Mouse (Mus musculus): ENCODE measurements around the gene Micu2. TPM values are rescaled to one million over a fixed set of nuclear protein-coding genes. Genes with fewer than 3 reads are reported as not detected.
"Not testable (repeated sequence)": the region's sequence is repeated elsewhere in the genome, so short reads cannot be mapped to it uniquely, and the experiment has no call there.

The Micu2 gene
- polyA plus RNA-seq, 1 experiment from 2014 or later, result 84.5 TPM

DNA sequence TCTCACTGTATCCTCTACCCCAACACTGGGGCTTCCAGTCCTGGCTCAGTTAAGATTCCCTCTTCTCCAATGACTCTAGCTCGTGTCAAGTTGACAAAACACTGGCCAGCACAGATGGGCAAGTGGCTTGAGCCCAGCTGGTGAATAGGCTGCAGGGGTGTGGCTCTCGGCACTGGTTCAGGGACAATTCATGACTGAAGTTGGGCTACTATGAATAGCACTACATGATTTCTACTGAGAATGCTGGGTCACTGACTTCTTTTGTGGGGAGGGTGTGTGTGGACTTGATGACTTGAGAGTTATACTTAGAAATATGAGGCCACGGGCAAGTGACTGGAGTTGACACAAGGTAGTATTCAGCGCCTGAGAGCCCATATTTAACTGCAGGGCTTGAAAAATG lies 53.2 kb downstream of the Micu2 start:
- Histone ChIP-seq H3K4me3 (replicated peaks) (no peak overlapping the region), H3K9me3 (no peaks in the 10 kb centered on the region), H3K4me2 (replicated peaks) (no peak overlapping the region), H3K27me3 (replicated peaks) (no peaks in the 10 kb centered on the region), H3K36me3 (peaks cover 17% of the 10 kb centered on the region; the same call in 1 of the 2 replicates), H3K27ac (no peak overlapping the region), H3K9ac (no peak overlapping the region), H3K4me1 (replicated peaks) (no peaks in the 10 kb centered on the region)
- WGBS, result 83% methylated on average over 4 of the region's 4 CpGs
- no peak for ATAC-seq

DNA sequence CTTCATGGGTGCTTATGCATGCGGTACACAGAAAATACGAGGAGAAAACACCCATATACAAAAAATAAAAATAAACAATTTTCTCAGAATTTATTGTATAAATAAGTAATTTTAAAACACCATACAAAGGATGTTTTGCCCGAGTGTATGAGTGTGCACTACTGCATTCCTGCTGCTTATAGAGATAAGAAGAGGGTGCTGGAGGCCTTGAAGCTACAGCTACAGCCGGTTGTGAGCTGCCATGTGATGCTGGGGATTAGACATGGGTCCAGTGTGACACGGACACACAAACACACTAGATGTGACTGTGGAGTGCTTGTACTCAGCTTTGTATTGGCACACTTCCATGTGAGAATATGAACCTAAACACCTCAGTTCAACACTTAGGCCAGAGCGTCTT lies 61.8 kb downstream of the Micu2 start:
- H3K27me3 ChIP-seq (replicated peaks), result no peaks in the 10 kb centered on the region
- H3K9me3 ChIP-seq, result no peaks in the 10 kb centered on the region
- no peak overlapping the region for H3K27ac ChIP-seq
- 84% methylated on average over 6 of the region's 6 CpGs for WGBS
- ATAC-seq, result no peak
- H3K9ac ChIP-seq, result no peak overlapping the region
- H3K36me3 ChIP-seq, result peaks cover 3% of the 10 kb centered on the region; the same call in 1 of the 2 replicates
- no peak overlapping the region for H3K4me2 ChIP-seq (replicated peaks)
- no peak overlapping the region for H3K4me3 ChIP-seq (replicated peaks)
- H3K4me1 ChIP-seq (replicated peaks), result no peaks in the 10 kb centered on the region; the same call in 1 of the 2 replicates

DNA sequence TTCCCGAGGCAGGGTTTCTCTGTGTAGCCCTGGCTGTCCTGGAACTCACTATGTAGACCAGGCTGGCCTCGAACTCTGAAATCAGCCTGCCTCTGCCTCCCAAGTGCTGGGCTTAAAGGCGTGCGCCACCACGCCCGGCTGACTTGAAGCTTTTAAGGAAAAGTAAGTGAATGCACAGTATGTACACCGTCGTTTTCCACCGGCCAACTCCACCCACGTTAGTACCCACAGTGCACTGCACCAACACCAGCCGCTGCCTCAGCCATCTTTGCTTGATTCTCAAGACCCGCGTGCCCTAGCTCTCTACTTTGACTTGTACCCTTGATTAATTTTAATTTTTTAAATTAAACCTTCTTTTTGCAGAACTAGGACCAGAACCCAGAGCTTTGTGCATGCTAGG lies 64.4 kb downstream of the Micu2 start:
- H3K4me1 ChIP-seq (replicated peaks), result no peaks in the 10 kb centered on the region; the same call in 1 of the 2 replicates
- H3K27me3 ChIP-seq (replicated peaks), result no peaks in the 10 kb centered on the region
- H3K4me3 ChIP-seq (replicated peaks), result no peak overlapping the region
- no peak for ATAC-seq
- no peak overlapping the region for H3K27ac ChIP-seq
- H3K9ac ChIP-seq, result no peak overlapping the region
- no peak overlapping the region for H3K4me2 ChIP-seq (replicated peaks)
- peaks cover 4% of the 10 kb centered on the region; the same call in 1 of the 2 replicates for H3K36me3 ChIP-seq
- no peaks in the 10 kb centered on the region for H3K9me3 ChIP-seq
- 93% methylated on average over 13 of the region's 13 CpGs for WGBS

DNA sequence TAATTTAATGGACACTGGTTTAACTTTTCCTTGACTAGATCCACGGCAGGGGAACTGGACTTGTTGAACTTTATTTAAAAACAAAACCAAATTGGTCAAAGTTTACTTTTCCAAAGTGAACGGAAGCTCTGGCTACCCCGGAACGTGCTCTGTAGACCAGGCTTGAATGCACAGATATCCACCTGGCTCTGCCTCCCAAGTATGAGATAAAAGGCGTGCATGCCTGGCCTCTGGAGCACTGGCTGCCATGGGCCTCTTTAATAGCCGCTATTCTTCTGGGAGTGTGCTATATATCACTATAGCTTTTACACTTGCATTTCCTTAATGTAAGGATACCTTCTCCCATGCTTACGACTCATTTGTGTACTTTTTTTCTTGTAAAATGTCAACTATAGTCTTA lies 65.5 kb downstream of the Micu2 start:
- H3K4me2 ChIP-seq (replicated peaks), result no peak overlapping the region
- ATAC-seq, result peak; percentile 78
- 28% methylated on average over 7 of the region's 7 CpGs for WGBS

DNA sequence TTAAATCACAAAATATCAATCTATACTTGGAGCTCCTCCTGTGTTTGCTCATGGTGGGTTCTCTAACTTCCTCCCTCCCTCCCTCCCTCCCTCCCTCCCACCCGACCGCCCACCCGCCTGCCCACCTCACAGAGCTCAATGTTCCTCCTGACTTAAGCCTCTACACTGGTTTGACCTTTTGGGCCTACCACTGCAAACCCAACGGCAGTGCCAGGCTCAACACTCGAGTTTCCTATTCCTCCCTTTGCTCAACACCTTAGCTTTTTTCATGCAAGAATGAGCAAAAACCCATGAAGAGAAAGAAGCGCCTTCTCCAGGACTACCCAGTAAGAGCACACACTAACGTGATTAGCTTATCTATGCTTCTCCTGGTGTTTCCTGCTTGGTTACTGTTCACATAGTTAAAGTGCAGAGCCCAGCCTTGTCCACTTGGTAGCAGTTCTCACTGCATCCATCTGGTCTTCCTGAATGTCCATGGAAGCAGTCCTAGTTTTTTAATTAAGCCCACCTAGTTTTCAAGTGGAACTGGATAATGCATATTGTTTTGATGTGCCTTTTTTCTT lies 66.1 kb downstream of the Micu2 start:
- peaks cover 4% of the 10 kb centered on the region; the same call in 1 of the 2 replicates for H3K36me3 ChIP-seq
- no peak overlapping the region for H3K27ac ChIP-seq
- no peak overlapping the region for H3K9ac ChIP-seq
- no peak overlapping the region for H3K4me2 ChIP-seq (replicated peaks)
- peak; percentile 71 for ATAC-seq
- no peaks in the 10 kb centered on the region for H3K27me3 ChIP-seq (replicated peaks)
- H3K9me3 ChIP-seq, result no peaks in the 10 kb centered on the region
- no peaks in the 10 kb centered on the region; the same call in 1 of the 2 replicates for H3K4me1 ChIP-seq (replicated peaks)
- no peak overlapping the region for H3K4me3 ChIP-seq (replicated peaks)
- WGBS, result 69% methylated on average over 7 of the region's 7 CpGs

More for the DNA sequence above, 65.5 kb downstream of the Micu2 start:
- Histone ChIP-seq H3K36me3 (peaks cover 4% of the 10 kb centered on the region; the same call in 1 of the 2 replicates), H3K9me3 (no peaks in the 10 kb centered on the region), H3K27ac (no peak overlapping the region), H3K4me1 (replicated peaks) (no peaks in the 10 kb centered on the region; the same call in 1 of the 2 replicates), H3K4me3 (replicated peaks) (no peak overlapping the region), H3K9ac (no peak overlapping the region), H3K27me3 (replicated peaks) (no peaks in the 10 kb centered on the region)

DNA sequence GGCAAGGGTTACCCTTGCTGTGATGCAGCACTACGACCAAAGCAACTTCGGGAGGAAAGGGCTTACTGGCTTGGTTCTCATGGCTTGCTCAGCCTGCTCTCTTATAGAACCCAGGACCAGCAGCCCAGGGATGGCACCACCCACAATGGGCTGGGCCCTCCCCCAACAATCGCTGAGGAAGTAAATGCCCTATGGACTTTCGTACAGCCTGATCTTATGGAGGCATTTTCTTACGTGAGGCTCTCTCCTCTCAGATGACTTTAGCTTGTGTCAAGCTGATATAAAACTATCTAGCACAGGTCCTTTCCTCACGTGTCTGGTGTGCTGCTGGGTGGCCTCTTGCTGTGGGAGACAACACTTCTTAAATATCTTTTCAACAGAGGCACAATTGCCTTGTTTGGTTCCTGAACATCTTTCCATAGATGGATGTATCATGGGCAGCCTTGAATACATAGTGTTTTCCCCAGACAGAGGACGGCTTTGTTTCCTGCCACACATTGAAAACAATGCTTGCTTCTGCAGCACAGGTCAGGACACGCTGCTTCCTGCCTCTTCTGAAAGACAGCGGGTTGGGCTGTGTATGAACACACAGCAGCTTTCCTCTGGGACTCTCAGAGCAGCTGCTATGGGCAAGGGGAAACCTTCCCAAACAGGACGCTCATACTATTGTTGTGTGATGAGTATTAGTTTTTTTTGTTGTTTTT lies 77.5 kb downstream of the Micu2 start:
- Histone ChIP-seq H3K4me3 (replicated peaks) (no peak overlapping the region), H3K36me3 (peaks cover 19% of the 10 kb centered on the region), H3K4me1 (replicated peaks) (0 out of 2 replicates have a peak, but pooled peaks cover 3% of the 10 kb centered on the region), H3K27ac (peak overlapping the region; percentile 62), H3K9ac (no peak overlapping the region), H3K9me3 (no peaks in the 10 kb centered on the region), H3K27me3 (replicated peaks) (no peaks in the 10 kb centered on the region), H3K4me2 (replicated peaks) (no peak overlapping the region)
- ATAC-seq, result peak; percentile 77
- WGBS, result 55% methylated on average over 10 of the region's 10 CpGs

DNA sequence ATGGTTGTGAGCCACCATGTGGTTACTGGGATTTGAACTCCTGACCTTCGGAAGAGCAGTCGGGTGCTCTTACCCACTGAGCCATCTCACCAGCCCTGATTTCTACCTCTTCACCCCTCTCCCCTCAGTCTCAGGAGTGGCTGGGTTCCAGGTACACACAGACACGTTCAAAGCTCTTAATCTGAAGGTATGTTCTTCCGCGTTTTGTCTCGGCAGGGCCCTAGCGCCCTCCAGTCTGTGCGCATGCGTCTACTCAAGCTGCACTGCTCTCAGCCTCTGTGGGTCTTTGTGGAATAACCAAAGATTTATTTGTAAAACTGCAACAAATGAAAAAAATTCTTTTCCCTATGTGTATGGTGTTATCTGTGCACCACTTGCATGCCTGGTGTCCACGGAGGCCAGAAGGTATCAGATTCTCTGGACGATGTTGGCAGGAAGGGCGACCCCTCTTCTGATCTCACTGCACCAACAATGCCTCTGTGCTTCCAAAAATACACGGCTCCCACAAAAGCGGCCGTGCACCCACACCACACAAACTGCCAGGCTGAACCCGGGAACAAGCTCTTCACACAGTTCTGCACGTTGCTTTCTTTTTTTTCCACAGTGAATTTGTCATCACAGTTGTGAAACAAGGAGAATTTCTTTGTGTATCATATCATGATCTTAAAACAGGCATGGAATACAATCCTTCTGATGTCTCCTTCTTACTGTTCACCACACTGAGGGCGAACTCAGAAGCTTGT lies 78.3 kb downstream of the Micu2 start:
- Histone ChIP-seq H3K4me1 (replicated peaks) (0 out of 2 replicates have a peak, but pooled peaks cover 3% of the 10 kb centered on the region), H3K27me3 (replicated peaks) (no peaks in the 10 kb centered on the region), H3K36me3 (peaks cover 14% of the 10 kb centered on the region), H3K9me3 (no peaks in the 10 kb centered on the region), H3K4me3 (replicated peaks) (no peak overlapping the region), H3K4me2 (replicated peaks) (no peak overlapping the region), H3K9ac (no peak overlapping the region), H3K27ac (peak overlapping the region; percentile 62)
- ATAC-seq, result no peak
- 84% methylated on average over 18 of the region's 18 CpGs for WGBS

DNA sequence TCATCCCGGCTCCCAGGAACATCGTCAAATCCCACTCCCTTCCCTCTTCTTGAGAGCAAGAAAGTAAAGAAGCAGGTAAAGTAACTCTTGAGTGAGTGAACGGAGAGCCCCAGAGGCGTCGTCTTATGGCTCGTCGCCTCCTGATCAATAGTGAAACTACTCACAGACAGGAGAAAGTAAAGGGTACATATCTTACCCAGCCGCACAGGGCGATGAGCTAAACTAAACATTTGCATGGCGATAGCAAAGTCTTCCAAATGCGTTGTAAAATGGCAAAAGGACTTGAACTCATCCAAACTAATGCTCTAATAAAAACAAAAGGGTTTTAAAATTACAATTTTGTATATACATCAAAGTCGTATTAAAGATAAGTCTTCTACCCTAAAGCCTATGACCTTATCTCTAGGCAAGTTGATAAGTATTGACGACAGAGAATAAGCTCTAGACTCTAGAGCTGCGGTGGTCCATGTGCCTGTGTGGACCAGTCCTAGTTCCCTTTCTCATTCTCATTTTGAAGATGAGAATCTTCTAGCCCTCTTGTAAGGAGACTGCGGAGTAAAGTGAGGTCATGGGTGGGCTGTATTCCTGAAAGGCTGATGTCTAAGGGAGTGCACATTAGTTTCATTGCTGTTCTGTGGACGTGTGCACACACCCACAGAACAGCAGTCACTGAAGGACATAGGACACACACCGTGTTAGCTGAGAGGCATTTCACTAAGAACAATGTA lies 79.8 kb downstream of the Micu2 start:
- H3K27ac ChIP-seq, result no peak overlapping the region
- no peaks in the 10 kb centered on the region for H3K27me3 ChIP-seq (replicated peaks)
- no peaks in the 10 kb centered on the region for H3K9me3 ChIP-seq
- H3K9ac ChIP-seq, result no peak overlapping the region
- no peak overlapping the region for H3K4me3 ChIP-seq (replicated peaks)
- WGBS, result 86% methylated on average over 17 of the region's 17 CpGs
- no peak for ATAC-seq
- no peak overlapping the region for H3K4me2 ChIP-seq (replicated peaks)
- H3K36me3 ChIP-seq, result peaks cover 11% of the 10 kb centered on the region
- 0 out of 2 replicates have a peak, but pooled peaks cover 3% of the 10 kb centered on the region for H3K4me1 ChIP-seq (replicated peaks)

DNA sequence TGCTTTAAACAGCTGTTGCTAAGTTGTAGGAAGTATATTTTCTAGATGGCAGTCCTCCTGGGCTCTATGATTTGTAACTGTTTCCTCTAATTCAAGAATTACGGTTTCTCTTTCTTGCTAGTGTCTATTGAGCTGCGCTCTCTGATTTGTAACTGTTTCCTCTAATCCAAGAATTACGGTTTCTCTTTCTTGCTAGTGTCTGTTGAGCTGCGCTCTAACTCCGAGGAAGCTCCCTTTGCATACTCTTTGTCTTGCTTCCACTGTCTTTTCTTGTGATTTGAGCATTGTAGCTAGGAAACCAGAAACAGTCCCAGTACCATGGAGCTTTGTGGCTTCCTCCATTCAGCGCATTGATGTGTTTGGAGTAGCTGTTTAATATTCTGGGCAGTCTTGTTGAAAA lies 83.7 kb downstream of the Micu2 start:
- WGBS, result 73% methylated on average over 6 of the region's 6 CpGs
- H3K27me3 ChIP-seq (replicated peaks), result no peaks in the 10 kb centered on the region
- no peak for ATAC-seq

DNA sequence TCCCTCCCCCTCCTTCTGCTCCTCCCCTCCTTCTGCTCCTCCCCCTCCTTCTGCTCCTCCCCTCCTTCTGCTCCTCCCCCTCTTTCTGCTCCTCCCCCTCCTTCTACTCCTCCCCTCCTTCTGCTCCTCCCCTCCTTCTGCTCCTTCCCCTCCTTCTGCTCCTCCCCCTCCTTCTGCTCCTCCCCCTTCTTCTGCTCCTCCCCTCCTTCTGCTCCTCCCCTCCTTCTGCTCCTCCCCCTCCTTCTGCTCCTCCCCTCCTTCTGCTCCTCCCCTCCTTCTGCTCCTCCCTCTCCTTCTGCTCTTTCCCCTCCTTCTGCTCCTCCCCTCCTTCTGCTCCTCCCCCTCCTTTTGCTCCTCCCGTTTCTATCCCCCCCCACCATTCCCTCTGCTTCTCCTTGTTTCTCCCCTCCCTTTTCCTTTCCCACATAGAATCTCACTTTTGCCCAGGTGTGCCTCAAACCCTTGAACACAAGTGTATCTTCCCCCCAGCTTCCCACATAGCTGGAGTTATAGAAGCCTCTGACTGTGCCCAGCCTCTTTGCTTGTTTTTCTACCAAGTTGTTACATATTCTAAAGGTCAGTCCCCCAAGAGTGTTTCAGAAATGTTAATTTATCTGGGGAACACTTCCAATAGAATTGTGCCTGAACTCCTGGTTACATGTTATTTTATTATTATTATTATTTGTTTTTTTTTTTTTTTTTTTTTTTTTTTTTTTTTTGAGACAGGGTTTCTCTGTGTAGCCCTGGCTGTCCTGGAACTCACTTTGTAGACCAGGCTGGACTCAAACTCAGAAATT lies 86.7 kb downstream of the Micu2 start:
- not testable (repeated sequence) for H3K36me3 ChIP-seq; H3K4me3 ChIP-seq (replicated peaks); H3K9me3 ChIP-seq; ATAC-seq; H3K4me2 ChIP-seq (replicated peaks); H3K27ac ChIP-seq; H3K27me3 ChIP-seq (replicated peaks); H3K4me1 ChIP-seq (replicated peaks); H3K9ac ChIP-seq
- WGBS, result 50% methylated on average over 1 of the region's 1 CpGs

More for the DNA sequence above, 83.7 kb downstream of the Micu2 start:
- Histone ChIP-seq H3K9ac (no peak overlapping the region), H3K36me3 (no peaks in the 10 kb centered on the region; the same call in 1 of the 2 replicates), H3K4me1 (replicated peaks) (no peaks in the 10 kb centered on the region), H3K9me3 (no peaks in the 10 kb centered on the region), H3K4me3 (replicated peaks) (no peak overlapping the region), H3K27ac (no peak overlapping the region), H3K4me2 (replicated peaks) (no peak overlapping the region)

DNA sequence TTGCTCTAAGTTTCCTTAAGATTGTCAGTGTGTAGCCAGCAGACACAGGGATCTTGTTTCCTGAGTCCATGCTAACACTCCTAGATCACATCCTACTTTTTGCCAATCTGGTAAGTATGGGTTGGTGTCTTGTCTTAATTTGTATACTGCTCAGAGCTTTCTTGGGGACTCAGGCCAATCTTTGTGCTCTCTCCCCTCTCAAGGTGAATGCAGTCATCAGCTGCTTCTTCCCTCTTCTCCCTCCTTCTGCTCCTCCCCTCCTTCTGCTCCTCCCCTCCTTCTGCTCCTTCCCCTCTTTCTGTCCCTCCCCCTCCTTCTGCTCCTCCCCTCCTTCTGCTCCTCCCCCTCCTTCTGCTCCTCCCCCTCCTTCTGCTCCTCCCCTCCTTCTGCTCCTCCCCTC lies 87.3 kb downstream of the Micu2 start:
- not testable (repeated sequence) for H3K4me1 ChIP-seq (replicated peaks); H3K9ac ChIP-seq; H3K9me3 ChIP-seq; ATAC-seq; H3K27ac ChIP-seq; H3K27me3 ChIP-seq (replicated peaks); H3K4me2 ChIP-seq (replicated peaks); H3K36me3 ChIP-seq; H3K4me3 ChIP-seq (replicated peaks)
